Mouse (Mus musculus): ENCODE data around the gene Med23.

- TF ChIP-seq CTCF (IDR thresholded peaks at IDR 0.05) (no peak), EP300 (IDR thresholded peaks at IDR 0.05) (no peak)
Observed at GRCm38 (mm10) chr10:24951575-24951974, 81.8 kb downstream of the Med23 start.

All from lung, postnatal 0 days (tissue).